Mouse (Mus musculus): ENCODE data around the gene Pyroxd1. TPM values are rescaled to one million over a fixed set of nuclear protein-coding genes. Genes with fewer than 3 reads are reported as not detected.

Gene Pyroxd1
- total RNA-seq, 2 experiments from 2014 or later, result 7.3 to 8.3 TPM

Other genes starting within 250 kb of the Pyroxd1 start
- gene Slco1a6, start 137.1 kb upstream of the Pyroxd1 start, total RNA-seq (2021), result not detected
- gene Iapp, start 47.2 kb upstream of the Pyroxd1 start, total RNA-seq (2021), result not detected
- not detected for gene Slco1a5, start 22.7 kb upstream of the Pyroxd1 start, total RNA-seq (2021)
- gene Recql, start 41.4 kb downstream of the Pyroxd1 start, total RNA-seq (2021), result 1 to 10 TPM; 3.9 to 4.9 TPM
- gene Golt1b, start 41.6 kb downstream of the Pyroxd1 start, total RNA-seq (2021), result 10 to 100 TPM; 15.3 to 18.3 TPM
- under 1 TPM in 1 of 2 experiments, not detected in 1; 0.60 TPM for gene Spx, start 67.8 kb downstream of the Pyroxd1 start, total RNA-seq (2021)
- under 1 TPM in 1 of 2 experiments, not detected in 1; 0.31 TPM for gene Gys2, start 127.5 kb downstream of the Pyroxd1 start, total RNA-seq (2021)
- 100 to 1,000 TPM; 112 to 138 TPM for gene Ldhb, start 162.3 kb downstream of the Pyroxd1 start, total RNA-seq (2021)
- 10 to 100 TPM; 20.7 to 21.4 TPM for gene Kcnj8, start 226.0 kb downstream of the Pyroxd1 start, total RNA-seq (2021)